Mouse (Mus musculus) right cerebral cortex, postnatal 36 days (tissue): ENCODE data around the gene Mt4.
"Not testable (repeated sequence)": the region's sequence is repeated elsewhere in the genome, so short reads cannot be mapped to it uniquely, and the experiment has no call there.

ENCODE experiments used
- DNase-seq, 2 experiments: peaks; one replicate each; pipeline ENCODE4 v3.0.0; 2022; ENCODE audit warnings: low spot score in 2 of 2, mixed read lengths in 1 of 2

Gene Mt4

DNA sequence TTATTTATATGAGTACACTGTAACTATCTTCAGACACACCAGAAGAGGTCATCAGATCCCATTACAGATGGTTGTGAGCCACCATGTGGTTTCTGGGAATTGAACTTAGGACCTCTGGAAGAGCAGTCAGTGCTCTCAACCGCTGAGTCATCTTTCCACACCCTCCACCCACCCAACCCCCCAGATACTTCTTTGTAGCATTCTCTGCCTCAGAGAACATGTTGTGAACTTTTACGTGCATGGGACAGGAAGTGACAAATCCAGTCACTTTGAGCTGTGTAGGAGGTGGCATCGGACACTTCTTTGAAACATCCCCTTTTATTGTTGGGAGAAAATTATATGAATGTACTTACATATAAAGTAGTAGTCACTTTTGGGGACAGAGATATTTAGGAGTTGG lies 2.4 kb upstream of the Mt4 start:
- not testable (repeated sequence) for DNase-seq

DNA sequence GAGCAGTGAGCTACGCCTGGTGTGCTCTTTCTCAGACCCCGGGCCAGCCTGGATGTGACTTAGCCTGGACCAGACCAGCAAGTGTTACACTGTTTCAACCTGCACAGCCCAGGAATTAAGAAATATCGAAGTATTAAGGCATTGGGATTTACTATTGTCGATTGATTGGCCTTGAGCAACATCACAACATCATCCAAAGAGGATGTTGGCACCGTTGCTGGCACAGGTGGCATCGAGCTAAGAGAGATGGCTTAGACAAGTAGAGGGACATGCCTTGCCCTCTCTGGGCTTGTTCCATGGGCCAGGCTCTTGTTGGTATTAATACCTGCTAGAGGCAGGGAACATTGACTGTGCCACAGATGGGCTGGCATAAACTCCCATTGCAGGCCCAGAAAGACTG lies 1.4 kb upstream of the Mt4 start:
- DNase-seq, result no peak

DNA sequence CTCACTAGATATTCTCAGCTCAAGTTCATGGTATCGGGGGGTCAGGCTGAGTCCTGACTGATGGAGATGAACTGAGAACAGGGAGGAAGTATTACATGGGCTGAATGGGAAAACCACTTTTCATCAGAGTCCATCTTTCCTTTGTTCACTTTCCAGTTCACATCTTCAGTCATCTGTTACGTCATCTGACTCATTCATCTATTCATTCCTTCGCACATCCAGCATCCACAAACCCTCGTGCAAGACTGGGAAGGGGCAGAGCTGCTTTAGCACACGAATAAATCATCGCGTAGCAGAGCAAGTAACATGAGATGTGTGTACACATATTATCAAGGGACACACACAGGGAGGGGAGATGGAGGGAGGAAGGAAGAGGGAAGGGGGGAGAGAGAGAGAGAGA lies 805 bp upstream of the Mt4 start:
- no peak for DNase-seq

DNA sequence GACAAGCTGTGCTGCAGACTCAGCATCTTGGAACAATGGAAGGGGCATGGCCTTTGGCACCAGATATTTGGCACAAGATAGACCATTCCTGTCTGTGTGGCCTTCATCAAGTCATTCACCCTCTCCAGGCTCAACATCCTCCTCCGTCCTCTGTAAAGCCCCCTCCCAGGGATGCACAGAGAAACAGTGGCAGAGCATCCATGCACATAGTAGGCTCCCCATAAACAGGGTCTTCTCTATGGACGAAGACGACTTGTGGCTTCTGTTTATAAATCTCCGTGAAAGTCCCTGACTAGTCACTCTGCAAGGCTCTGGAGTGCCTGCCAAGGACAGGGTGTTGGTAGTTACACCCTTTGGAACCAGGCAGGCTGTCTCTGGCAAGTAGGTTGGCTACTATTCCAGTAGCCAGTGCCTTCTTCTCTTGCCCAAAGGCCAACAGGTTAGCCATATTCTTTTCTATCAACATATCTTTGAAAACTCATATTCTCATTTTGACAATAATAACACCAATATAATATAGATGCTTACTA lies 3.3 kb downstream of the Mt4 start:
- DNase-seq, result no peak

DNA sequence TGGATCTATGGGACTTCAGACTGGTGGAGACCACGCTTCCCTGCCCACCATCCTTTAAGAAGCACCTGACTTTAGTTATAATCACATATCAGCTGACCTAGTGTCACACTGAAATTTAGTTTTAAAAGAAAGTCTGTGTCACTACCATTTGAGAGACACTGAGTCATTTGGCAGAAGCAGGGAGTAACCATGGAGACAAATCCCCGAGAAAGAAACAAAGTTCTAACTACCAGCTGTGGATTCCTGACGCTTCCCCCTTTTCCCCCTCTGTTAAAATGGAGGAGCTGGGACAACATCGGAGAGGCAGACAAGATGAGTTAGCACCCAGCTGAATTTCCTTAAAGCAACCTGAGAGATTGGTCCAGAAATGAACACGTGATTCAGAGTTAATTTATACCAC lies 11.2 kb downstream of the Mt4 start:
- no peak for DNase-seq

DNA sequence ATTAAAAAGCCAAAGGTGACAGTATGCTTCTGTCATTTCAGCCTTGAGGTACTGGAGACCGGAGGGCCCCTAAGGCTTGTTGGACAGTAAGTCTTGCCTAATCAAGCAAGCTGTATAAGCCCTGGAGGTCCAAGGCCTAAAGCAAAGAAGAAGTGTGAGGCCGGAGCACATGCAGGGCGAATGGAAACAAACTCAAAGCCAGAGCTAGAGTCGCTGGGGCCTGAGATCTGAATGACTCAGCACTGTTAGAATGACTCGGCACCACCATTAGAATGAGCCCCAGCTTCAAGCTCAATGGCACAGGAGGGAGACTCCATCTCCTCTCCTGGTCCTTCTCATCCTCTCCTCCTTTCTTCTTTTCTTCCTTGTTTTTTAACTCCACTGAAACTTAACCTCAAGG lies 13.9 kb downstream of the Mt4 start:
- DNase-seq, result no peak

DNA sequence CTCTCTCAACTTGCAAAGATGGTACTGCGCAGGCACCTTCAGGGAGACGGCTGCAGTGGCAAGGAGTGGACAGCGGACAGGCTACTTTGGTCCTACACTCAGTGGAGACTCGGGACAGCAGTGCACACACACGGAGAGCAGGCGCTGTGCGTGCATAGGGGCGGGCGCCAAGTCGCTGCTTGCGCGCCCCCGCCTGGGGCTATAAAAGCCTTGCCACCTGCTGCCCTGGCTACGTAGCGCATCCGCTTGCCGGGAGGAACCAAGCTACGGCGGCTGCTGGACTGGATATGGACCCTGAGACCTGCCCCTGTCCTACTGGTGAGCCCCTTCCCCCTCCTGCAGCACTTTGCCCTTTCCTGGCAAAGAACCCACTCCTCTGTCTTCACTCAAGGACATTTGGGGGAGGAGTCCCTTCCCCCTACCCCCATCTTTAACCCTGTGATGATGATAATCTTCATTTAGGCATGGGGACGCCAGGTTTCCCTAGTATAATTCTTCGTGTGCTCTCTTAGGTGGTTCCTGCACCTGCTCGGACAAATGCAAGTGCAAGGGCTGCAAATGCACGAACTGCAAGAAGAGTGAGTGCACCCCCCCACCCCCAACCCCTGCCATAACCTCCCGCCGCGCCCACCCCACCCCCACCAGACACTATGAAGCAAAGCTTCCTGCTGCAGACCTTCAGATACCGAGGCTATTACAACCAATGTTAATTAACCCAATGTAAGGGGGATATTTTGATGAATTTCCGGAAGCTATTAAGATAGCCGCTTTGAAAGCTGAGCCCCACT lies 15.7 kb downstream of the Mt4 start, which contains the start of gene Mt3:
Mt3 (plus strand) TSS at position 95 of the 788 bp plus-strand sequence.
- DNase-seq, result peak; percentile 81 to 83

DNA sequence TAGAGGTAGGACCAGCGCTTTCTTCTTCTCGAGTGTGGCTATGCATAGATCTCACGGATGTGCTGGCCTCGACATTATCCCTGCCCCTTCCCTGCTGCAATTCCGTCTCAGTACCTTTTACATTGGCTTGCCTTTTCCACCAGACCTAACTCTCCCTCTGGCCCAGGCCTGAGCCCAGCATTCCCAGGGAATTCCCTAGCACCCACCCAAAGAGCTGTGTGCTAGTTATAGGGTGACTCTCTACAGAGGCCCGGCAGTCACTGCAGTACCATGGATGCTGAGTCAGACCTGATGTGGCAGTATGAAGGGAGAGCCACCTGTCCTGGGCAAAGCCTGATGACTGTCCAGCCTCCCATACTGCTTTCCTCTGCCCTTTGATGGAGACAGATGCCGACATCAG lies 16.5 kb downstream of the Mt4 start:
- peak; percentile 24 to 30 for DNase-seq

DNA sequence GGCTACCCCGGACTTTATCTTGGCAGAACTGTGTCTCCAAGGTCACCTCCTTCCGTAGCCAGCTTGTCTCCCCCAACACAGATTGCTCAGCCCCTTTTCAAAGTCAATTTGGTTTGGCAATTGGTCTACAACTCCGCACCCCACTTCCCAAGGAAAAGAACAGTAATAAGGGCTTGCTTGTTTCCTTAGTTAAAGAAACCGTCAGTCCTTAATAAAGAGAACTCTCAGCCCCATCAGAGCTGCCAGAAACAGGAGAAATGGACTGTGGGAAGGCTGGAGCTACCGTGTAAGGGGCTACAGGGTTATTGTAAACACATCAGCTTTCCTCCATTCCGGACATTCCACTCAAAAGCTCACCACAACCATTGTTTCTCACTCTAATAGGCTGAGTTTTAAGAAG lies 17.5 kb downstream of the Mt4 start:
- DNase-seq, result no peak

DNA sequence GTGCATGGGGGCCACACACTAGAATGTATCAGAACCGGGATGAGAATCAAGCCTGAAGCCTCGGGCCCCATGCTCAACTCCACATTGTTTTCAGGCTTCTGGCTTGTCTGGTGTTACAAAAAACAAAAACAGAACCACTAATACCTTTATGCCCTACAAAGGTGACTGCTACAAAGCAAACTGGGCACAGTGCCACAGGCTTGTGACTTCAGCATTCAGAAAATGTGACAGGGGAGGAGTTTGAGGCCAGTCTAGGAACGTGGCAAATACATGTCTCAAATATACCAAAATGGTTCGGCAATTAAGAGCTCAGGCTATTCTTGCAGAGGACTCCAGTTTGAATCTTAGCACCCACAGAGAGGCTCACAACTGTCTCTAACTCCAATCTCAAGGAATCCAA lies 19.1 kb downstream of the Mt4 start:
- no peak for DNase-seq

DNA sequence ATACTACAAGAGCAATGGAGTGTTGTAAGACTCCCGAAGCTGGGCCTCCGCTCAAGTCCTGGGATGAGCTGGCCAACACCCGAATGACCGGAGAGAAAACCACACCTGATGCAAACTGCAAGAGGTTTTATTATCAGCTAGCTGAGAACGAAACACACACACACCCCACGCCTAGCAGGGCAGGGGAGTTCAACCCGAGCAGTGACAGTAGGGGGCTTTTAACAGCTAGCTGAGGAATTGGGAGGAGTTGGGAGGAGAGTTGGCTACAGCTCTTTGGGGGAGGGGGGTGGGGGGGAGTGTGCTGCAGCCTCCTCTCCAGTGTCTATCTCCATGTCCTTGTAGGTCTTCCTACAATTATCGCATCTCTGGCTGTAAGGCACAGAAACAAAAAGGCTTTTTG lies 28.8 kb downstream of the Mt4 start:
- not testable (repeated sequence) for DNase-seq

DNA sequence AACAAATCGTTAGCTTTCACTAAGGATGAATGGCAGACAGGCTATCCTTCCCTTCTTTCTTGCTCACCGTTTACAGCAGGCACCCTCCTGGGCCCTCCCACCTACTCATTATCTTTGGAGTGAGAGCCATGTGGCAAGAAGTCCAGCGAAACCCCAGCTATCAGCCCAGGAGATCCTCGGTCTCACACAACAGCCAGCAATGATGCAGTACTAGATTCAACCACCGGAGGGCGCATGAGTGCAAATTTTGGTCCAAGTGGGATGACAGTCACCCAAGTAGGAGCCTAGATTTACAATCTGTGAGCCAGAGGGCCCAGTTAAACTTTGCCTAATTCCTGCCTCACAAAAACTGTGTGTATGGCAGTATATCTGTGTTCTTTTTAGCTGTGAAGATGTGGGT lies 30.2 kb downstream of the Mt4 start:
- DNase-seq, result peak; percentile 87

DNA sequence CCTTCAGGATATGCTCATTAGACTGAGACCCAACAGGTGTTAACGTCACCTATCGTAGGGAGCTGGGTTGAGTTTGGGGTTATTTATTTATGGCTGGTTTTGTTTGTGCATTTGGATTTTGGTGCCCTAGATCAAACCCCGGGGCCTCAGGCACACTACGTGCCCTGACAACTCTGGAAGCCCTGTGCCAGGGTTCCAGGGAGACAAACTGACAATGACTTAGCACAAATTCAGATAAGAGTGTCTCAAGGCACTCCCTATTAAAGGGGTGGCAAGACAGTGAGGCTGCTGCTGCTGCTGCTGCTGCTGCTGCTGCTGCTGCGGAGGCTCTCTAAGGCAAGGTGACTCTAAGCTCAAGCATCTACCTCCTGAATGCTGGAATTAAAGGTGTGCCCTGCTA lies 32.5 kb downstream of the Mt4 start:
- no peak for DNase-seq

DNA sequence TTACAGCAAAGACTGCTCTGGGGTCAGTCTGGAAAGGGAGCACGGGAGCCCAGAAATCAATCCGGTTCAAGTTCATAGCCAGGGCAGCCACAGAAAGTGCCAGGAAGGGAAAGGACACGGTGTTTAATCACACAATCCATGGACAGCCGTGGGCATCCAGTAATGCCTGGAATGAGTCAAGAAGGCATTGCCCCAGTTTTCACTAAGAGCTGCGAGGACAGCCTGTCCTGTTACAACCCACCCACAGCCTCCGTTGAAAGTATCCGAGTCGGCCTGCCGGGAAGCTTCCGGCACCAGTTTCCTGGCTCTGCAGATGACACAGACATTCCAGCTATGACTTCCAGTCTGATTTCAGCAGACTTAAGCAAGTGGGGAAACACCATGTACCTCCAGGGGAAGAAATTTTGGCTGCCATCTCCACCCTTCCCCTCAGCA lies 34.3 kb downstream of the Mt4 start:
- peak in 1 of 2 experiments; percentile 67 for DNase-seq

DNA sequence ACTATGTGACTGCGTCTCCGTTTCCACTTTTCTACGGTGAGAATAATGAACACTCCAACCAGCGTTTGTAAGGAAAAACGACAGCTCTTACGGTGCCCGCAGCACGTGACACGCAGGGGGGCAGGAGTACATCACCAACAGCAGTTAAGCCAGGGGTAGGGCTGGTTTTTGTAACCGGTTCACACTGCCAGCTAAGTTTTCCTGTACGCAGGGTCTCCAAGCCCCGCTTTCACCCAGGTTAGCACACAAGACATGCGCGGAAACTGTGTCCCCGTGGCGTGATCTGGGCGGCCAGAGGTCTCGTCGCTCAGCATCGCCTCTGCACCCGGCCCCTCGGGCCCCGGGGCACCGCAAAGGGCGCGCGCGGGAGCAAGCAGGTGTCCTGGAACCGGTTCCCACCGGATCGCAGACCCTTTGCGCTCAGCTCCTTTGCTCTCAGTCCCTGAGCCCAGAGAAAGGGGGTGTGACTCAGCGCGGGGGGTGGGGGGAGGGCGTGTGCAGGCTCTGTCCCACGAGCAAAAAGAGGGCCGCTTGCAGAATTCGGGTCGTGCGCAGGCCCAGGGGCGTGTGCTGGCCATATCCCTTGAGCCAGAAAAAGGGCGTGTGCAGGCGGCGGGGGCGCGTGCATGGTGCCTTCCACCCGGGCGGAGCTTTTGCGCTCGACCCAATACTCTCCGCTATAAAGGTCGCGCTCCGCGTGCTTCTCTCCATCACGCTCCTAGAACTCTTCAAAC lies 35.2 kb downstream of the Mt4 start, which contains the start of gene Mt2:
Mt2 (plus strand) TSS at position 590 of the 734 bp plus-strand sequence.
- peak; percentile 59 to 73 for DNase-seq

DNA sequence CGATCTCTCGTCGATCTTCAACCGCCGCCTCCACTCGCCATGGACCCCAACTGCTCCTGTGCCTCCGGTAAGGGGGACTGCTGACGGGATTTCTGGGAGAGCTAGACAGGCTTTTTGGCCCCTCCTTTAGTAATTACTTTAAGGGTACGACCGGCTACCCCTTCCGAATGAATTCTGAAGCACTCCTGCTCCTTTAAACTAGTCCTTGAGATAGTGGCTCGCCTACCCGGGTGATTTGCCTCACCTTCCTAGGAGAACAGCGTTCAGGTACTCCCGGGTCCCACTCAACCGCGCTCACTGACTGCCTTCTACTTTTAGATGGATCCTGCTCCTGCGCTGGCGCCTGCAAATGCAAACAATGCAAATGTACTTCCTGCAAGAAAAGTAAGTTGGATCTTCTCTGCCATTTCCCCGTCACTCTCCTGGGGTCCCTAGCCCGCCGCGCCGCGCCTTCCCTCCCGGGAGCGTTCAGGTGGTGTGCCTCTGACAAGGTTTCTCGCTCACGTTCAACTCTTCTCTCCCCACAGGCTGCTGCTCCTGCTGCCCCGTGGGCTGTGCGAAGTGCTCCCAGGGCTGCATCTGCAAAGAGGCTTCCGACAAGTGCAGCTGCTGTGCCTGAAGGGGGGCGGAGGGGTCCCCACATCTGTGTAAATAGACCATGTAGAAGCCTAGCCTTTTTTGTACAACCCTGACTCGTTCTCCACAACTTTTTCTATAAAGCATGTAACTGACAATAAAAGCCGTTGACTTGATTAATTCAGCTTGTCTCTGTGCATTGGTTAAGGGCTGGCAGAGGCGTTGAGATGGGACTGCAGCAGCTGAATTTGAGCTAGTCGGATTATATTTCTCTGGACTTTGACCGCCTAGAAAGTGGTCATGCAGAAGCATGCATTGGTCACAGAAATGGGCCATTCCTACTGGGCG lies 36.1 kb downstream of the Mt4 start:
- DNase-seq, result no peak

DNA sequence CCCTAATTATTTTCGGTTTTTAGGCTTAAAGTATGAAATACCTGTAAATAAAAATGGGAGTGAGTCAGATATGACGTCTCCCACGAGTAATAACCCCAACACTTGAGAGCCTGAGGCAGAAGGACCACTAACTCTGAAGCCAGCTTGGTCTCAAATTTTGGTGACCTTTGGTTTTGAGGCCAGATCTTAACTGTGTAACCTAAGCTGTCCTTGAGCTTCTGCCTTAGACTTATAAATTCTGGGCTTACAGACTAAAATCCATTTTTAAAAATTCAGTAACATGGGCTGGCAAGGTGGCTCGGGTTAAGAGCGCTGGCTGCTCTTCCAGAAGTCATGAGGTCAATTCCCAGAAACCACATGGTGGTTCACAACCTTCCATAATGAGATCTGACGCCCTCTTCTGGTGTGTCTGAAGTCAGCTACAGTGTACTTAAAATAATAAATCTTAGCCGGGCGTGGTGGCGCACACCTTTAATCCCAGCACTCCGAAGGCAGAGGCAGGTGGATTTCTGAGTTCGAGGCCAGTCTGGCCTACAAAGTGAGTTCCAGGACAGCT lies 36.9 kb downstream of the Mt4 start:
- no peak for DNase-seq

DNA sequence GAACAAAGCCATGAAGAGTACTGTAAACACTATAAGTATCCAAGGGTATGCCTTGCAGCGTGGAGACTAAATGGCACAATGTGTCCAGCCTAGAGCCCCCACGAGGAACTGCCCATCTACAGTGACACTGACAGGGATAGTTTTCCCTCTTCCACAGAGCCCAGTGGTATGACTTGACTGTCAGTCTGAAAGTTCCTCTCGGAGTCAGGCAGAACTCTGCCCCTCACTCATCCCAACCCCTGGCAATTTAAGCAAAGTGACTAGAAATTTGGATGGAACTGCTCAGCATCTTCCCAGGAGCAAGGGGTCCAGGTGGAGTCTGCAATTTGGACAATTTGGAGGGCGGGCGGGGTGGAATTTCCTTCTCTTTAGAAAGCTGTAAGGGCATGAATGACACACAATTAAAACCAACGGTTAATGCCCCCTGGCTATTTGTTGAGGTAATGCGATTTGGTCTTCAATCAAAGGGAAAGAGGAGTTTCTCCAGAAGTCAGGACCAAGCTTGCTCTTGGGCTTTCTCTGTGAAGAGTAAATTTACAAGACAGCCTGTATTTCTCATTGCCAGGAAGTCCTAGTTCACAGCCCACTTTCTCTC lies 37.7 kb downstream of the Mt4 start:
- no peak for DNase-seq

DNA sequence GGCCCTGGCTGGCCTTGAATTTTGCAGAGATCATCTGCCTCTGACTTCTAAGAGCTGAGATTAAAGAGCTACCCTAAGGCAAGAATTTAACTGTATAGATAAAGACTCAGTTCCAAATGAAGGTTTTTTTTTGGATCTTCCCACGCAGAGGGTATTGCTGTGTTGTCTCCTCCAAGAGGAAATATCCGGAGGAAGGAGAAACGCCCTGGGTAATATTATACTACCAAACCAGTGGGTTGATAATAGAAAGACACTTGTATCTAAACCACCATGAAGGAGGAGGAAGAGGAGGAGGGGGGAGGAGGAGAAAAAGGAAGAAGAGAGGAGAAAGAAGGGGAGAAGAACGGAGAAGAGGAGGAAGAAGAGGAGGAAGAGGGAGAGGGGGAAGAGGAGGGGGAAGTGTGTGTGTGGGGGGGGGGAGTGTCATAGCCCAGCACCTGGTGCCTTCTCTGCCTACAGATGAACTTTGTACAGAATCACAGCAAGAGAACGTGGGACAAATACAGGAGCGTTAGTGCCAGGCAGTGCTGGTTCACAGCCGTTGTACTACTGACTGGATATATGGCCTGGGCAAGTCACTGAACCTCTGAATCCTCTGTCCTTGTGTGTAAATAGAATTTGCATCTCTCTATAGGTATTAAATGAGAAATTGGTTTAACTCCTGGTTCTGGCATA lies 40.9 kb downstream of the Mt4 start:
- DNase-seq, result no peak
